Mouse (Mus musculus) G1E (cell line): ENCODE measurements around the gene Gm2a. TPM values are rescaled to one million over a fixed set of nuclear protein-coding genes. Genes with fewer than 3 reads are reported as not detected.

Experiments used
- ATAC-seq: 2 replicates; pipeline ENCODE4 v1.8.0; 2016; ENCODE audit warnings: mild to moderate bottlenecking; ENCODE audit not compliant: insufficient number of reproducible peaks, poor library complexity, low FRiP score, severe bottlenecking; ENCODE audit errors: extremely low read depth
- DNase-seq: peaks from one replicate; pipeline ENCODE4 v3.0.0; 2012; ENCODE audit warnings: low spot score
- H3K27me3 ChIP-seq: 2 replicates; pipeline ENCODE4 v1.6.1; 2012; ENCODE audit warnings: mild to moderate bottlenecking, low read length, inconsistent platforms; ENCODE audit not compliant: insufficient read depth
- H3K36me3 ChIP-seq: replicated peaks from 2 replicates; pipeline ENCODE3; 2012; ENCODE audit warnings: mild to moderate bottlenecking, inconsistent platforms
- H3K4me1 ChIP-seq: 2 replicates; pipeline ENCODE4 v1.6.1; 2012; ENCODE audit warnings: low read depth, low read length, inconsistent platforms, mixed read lengths; ENCODE audit not compliant: insufficient read depth
- H3K4me3 ChIP-seq: 2 replicates; pipeline ENCODE4 v1.5.1; 2012; ENCODE audit warnings: low read depth, mild to moderate bottlenecking, inconsistent platforms, low read length, moderate library complexity, mixed read lengths
- H3K9me3 ChIP-seq: replicated peaks from 2 replicates; pipeline ENCODE4 v1.6.1; 2012; ENCODE audit warnings: inconsistent platforms
- CTCF ChIP-seq: IDR thresholded peaks from 2 replicates; pipeline ENCODE4 v1.5.1; 2012; ENCODE audit warnings: low read depth, low read length, inconsistent platforms, mixed read lengths
- GATA1 ChIP-seq: IDR thresholded peaks from 2 replicates; pipeline ENCODE4 v1.6.1; 2012; ENCODE audit warnings: borderline replicate concordance, low read length, inconsistent platforms, mixed read lengths
- GATA2 ChIP-seq: IDR thresholded peaks from 2 replicates; pipeline ENCODE4 v1.6.1; 2012; ENCODE audit warnings: low read depth, low read length, inconsistent platforms, borderline replicate concordance
- POLR2AphosphoS5 ChIP-seq: IDR thresholded peaks from 2 replicates; pipeline ENCODE4 v1.6.1; 2012; ENCODE audit warnings: low read depth, low read length, inconsistent platforms; ENCODE audit not compliant: insufficient replicate concordance
- TAL1 ChIP-seq: conservative IDR thresholded peaks from 2 replicates; pipeline ENCODE4 v1.6.1; 2012; ENCODE audit warnings: low read depth, low read length, inconsistent platforms, mixed read lengths
- polyA plus RNA-seq: library from polyadenylated mRNA; stranded (reverse); fragments of >175 nt; gene quantifications from 2 replicates; pipeline ENCODE4 v1.2.3, GENCODE M21; 2012
- total RNA-seq, 2 experiments: library from RNA; stranded (forward) in 1 of 2; stranded (reverse) in 1 of 2; fragments of 200-1000 nt in 1 of 2; fragments of >200 nt in 1 of 2; fragmentation: Nextera tagmentation in 1 of 2; gene quantifications; 2 replicates each; pipeline ENCODE4 v1.2.3; 2014 to 2017

Gm2a gene
- total and polyA plus RNA-seq, 3 experiments = 0.05 TPM; not detected in 2

DNA sequence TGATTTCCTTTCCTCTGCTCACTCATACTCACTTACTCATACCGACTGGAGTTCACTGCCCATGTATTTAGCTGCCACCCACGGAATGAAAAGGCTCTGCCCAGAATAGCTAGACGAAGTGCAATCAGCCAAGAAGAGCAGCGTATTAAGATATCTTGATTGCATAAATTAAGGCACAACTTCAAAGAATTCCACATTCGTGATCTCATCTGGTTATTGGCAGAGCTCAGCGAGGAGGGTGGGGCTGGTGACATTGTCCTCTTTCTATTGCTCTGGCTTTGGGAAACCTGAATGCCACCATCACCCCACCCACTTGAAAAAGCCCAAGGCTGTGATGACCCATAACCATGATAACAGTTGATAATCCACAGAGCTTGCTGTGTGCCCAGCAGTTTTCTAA lies 30.0 kb downstream of the Gm2a start:
- H3K27me3 ChIP-seq = peaks cover 8% of the 10 kb centered on the region
- no peaks in the 10 kb centered on the region for H3K9me3 ChIP-seq
- H3K36me3 ChIP-seq = no peaks in the 10 kb centered on the region
- TF ChIP-seq GATA1 (no peak), TAL1 (no peak), GATA2 (no peak), POLR2AphosphoS5 (no peak), CTCF (no peak)
- no peak overlapping the region for H3K4me3 ChIP-seq
- H3K4me1 ChIP-seq = peaks cover 13% of the 10 kb centered on the region
- no peak for DNase-seq
- no peak for ATAC-seq

DNA sequence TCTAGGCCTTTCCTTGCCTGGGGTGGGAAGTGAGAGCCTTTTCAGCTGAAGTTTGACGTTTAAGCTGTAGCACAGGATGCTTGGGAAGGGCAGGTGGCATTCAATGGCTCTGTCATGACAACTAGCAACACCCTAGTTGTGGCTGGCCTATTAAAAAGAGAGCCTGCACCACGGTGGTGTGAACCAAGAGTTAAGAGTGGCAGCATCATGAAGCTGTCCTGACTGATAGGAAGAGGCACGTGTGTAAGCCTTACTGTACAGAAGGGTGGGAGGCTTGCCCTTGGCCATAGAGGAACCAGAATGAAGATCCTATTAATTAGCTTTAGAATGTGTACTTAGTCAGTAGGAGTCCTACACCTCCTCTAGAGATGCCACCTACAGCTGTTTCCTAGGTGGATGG lies 30.5 kb downstream of the Gm2a start:
- no peak for TF ChIP-seq GATA1
- TF ChIP-seq GATA2 = no peak
- no peak for TF ChIP-seq TAL1
- TF ChIP-seq POLR2AphosphoS5 = no peak
- TF ChIP-seq CTCF = no peak
- DNase-seq (no peak), ATAC-seq (no peak)
- H3K27me3 ChIP-seq = peaks cover 8% of the 10 kb centered on the region
- peaks cover 13% of the 10 kb centered on the region for H3K4me1 ChIP-seq
- no peaks in the 10 kb centered on the region for H3K36me3 ChIP-seq
- no peaks in the 10 kb centered on the region for H3K9me3 ChIP-seq
- H3K4me3 ChIP-seq = no peak overlapping the region

DNA sequence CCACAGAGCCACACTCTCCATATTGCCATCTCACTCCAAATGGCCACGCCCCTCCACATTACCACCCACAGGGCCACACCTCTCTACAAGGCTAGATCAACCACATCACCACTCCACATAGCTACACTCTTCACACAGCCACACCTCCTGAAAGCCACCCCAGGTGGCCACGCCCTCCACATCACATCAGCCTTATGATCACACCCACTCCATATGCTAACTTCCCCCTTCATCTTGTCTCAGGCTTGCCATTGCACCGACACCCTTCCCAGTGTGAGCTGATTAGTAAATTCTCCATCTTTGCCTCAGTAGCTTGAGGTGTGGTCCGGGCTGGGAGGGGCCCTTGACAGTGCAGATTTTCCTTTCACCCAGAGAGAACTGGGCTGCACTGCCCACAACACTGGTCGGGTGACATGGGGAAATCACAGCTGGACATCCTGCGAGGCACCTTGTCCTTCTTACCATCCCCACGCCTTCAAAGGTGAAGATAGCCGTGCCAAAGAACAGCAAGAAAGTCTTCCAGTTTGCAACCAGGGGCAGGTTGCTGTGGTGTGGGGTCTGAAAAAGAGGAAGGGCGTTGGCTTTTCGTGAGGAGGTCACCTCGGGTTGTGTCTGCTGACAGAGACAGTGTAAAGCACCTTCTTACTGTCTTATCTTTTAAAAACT lies 33.3 kb downstream of the Gm2a start:
- H3K36me3 ChIP-seq = no peaks in the 10 kb centered on the region
- no peaks in the 10 kb centered on the region for H3K9me3 ChIP-seq
- peak overlapping the region; percentile 10; the same call in 1 of the 2 replicates for H3K4me3 ChIP-seq
- H3K4me1 ChIP-seq = peaks cover 13% of the 10 kb centered on the region
- ATAC-seq = peak; percentile 40
- peaks cover 2% of the 10 kb centered on the region; the same call in 1 of the 2 replicates for H3K27me3 ChIP-seq
- TF ChIP-seq GATA1 = no peak
- no peak for TF ChIP-seq TAL1
- TF ChIP-seq CTCF = no peak
- TF ChIP-seq GATA2 = no peak
- no peak for TF ChIP-seq POLR2AphosphoS5
- DNase-seq = peak; percentile 15

DNA sequence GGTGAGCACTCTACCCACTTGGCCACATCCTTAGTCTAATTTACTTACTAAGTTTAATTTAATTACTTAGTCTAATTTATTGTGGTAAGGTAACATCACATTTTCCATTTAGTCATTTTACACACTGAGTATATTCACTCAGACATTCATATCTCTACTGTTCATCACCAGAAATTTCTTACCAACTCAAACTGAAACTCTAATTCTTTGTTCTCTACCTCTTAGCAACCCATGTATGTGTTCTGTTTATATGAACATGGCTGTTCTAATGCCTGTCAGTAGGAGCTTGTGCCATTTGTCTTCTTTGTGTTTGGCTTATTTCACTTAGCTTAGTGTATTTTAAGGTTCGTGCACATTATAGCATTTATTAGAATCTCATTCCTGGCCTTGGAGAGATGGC lies 34.0 kb downstream of the Gm2a start:
- no peaks in the 10 kb centered on the region for H3K36me3 ChIP-seq
- ATAC-seq (no peak), DNase-seq (no peak)
- no peaks in the 10 kb centered on the region for H3K9me3 ChIP-seq
- peaks cover 13% of the 10 kb centered on the region for H3K4me1 ChIP-seq
- H3K27me3 ChIP-seq = peaks cover 2% of the 10 kb centered on the region
- H3K4me3 ChIP-seq = no peak overlapping the region
- no peak for TF ChIP-seq CTCF
- TF ChIP-seq GATA1 = no peak
- no peak for TF ChIP-seq GATA2
- TF ChIP-seq POLR2AphosphoS5 = no peak
- no peak for TF ChIP-seq TAL1

DNA sequence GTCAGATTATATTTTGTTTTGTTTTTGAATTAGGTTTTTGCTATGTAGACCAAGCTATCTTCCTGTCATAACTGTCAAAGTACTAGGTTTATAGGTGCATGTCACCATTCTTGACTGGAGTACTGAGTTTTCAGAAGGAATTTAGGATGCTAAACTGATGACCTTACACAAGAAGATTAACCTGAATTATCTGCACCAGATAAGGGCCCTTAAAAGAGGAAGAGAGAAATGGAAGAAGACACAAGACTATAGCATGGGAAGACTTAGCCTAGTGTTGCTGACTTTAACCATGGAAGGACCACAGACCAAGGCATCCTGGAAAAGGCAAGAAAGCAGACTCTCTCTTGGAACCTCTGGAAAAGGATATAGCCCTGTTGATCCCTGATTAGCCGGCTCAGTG lies 35.3 kb downstream of the Gm2a start:
- Histone ChIP-seq H3K27me3 (peaks cover 4% of the 10 kb centered on the region), H3K4me1 (peaks cover 13% of the 10 kb centered on the region), H3K36me3 (no peaks in the 10 kb centered on the region), H3K4me3 (no peak overlapping the region), H3K9me3 (no peaks in the 10 kb centered on the region)
- DNase-seq (no peak), ATAC-seq (no peak)
- TF ChIP-seq GATA2 (no peak), CTCF (no peak), TAL1 (no peak), POLR2AphosphoS5 (no peak), GATA1 (no peak)

DNA sequence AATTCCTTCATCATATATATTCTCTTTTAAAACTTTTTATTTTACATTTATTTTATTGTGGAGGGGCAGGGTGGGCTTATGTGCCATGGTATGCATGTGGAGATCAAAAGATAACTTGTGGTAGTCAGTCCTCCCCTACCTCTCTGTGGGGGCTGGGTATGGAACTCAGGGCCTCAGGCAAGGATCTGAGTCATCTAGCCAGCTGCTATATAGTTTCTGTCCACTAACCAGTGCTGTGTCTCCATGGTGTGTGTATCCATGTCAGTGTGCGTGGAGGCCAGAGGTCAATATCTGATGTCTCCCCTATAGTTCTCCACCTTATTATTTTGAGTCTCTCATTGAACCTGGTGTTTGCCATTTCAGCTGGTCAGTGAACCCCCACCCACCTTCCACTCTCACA lies 36.5 kb downstream of the Gm2a start:
- H3K9me3 ChIP-seq = no peaks in the 10 kb centered on the region
- DNase-seq = no peak
- H3K27me3 ChIP-seq = peaks cover 4% of the 10 kb centered on the region
- TF ChIP-seq POLR2AphosphoS5 (no peak), GATA2 (no peak)
- H3K4me3 ChIP-seq = no peak overlapping the region
- peaks cover 13% of the 10 kb centered on the region for H3K4me1 ChIP-seq
- no peak for ATAC-seq
- no peaks in the 10 kb centered on the region for H3K36me3 ChIP-seq
